ENCODE assay signal across 8 mouse cellular contexts in genomic region chr4:142071243-142071991, GRCm38 (mm10). TPM values are rescaled to one million over a fixed set of nuclear protein-coding genes. Genes with fewer than 3 reads are reported as not detected.
DNase-seq lines count a peak whose midpoint lies in the region; ATAC-seq and TF ChIP-seq lines count a peak whose summit lies in the region.

No protein-coding gene starts in this region.

- H3K4me3 ChIP-seq in hindbrain, embryonic 11.5 days (ENCODE audit: low read depth, low read length) = no peak overlapping the region
- H3K4me3 ChIP-seq in hindbrain, embryonic 14.5 days (replicated peaks; ENCODE audit: low read length) = no peak overlapping the region
- H3K4me3 ChIP-seq in ES-E14 (ENCODE audit: insufficient read depth in 1 of 2, low read depth in 1 of 2, low read length in 2 of 2, poor library complexity in 1 of 2, severe bottlenecking in 1 of 2) = peak overlapping the region in 1 of 2 experiments; percentile 30; a peak in 3 of 4 replicates
- H3K4me3 ChIP-seq in liver, embryonic 12.5 days = no peak overlapping the region

- H3K36me3 ChIP-seq in hindbrain, embryonic 11.5 days (ENCODE audit: control insufficient read depth, insufficient read depth, low read length) = no peaks in the 10 kb centered on the region
- no peaks in the 10 kb centered on the region for H3K36me3 ChIP-seq in hindbrain, embryonic 14.5 days (replicated peaks; ENCODE audit: control insufficient read depth, insufficient read depth)
- no peaks in the 10 kb centered on the region for H3K36me3 ChIP-seq in ES-E14 (ENCODE audit: control insufficient read depth, insufficient read depth, low read length, poor library complexity, severe bottlenecking)
- H3K36me3 ChIP-seq in liver, embryonic 12.5 days = no peaks in the 10 kb centered on the region

- H3K4me1 ChIP-seq in hindbrain, embryonic 11.5 days (replicated peaks; ENCODE audit: control insufficient read depth, insufficient read depth, low read length) = 0 out of 2 replicates have a peak, but pooled peaks cover 2% of the 10 kb centered on the region
- peaks cover 9% of the 10 kb centered on the region; the same call in 1 of the 2 replicates for H3K4me1 ChIP-seq in hindbrain, embryonic 14.5 days (replicated peaks; ENCODE audit: control insufficient read depth, insufficient read depth, low read length)
- H3K4me1 ChIP-seq in ES-E14 (ENCODE audit: control insufficient read depth in 2 of 2, insufficient read depth in 2 of 2, low read length in 2 of 2, poor library complexity in 1 of 2) = peaks cover 54 to 55% of the 10 kb centered on the region in 2 experiments
- H3K4me1 ChIP-seq in liver, embryonic 12.5 days = peaks cover 48% of the 10 kb centered on the region

- H3K27ac ChIP-seq in hindbrain, embryonic 11.5 days (ENCODE audit: low read depth, low read length) = no peak overlapping the region
- H3K27ac ChIP-seq in hindbrain, embryonic 14.5 days = no peak overlapping the region
- peak overlapping the region; percentile 97 for H3K27ac ChIP-seq in ES-E14 (ENCODE audit: insufficient read depth, low read depth, low read length, poor library complexity, severe bottlenecking)
- H3K27ac ChIP-seq in liver, embryonic 12.5 days = peak overlapping the region; percentile 53

- H3K9me3 ChIP-seq in hindbrain, embryonic 11.5 days (ENCODE audit: control insufficient read depth, low read length) = no peaks in the 10 kb centered on the region
- H3K9me3 ChIP-seq in hindbrain, embryonic 14.5 days (ENCODE audit: control insufficient read depth, low read length) = no peaks in the 10 kb centered on the region
- no peaks in the 10 kb centered on the region for H3K9me3 ChIP-seq in ES-E14 (ENCODE audit: control insufficient read depth, insufficient read depth, low read depth, low read length)
- no peaks in the 10 kb centered on the region for H3K9me3 ChIP-seq in liver, embryonic 12.5 days (replicated peaks)

- in situ Hi-C loops in ES-E14 (cut with MboI; ENCODE audit: low sequenced_read_pairs in 2 of 2, unreplicated experiment in 2 of 2) = no loop called here

- ATAC-seq in hindbrain, embryonic 11.5 days (ENCODE audit: low FRiP score) = no peak
- no peak for ATAC-seq in hindbrain, embryonic 14.5 days (ENCODE audit: low FRiP score)
- no peak for ATAC-seq in liver, embryonic 12.5 days
- ATAC-seq in inflammation-experienced regulatory T-cells, adult 6 months = no peak

- H3K9ac ChIP-seq in hindbrain, embryonic 11.5 days (ENCODE audit: low read depth, low read length) = no peak overlapping the region
- no peak overlapping the region for H3K9ac ChIP-seq in hindbrain, embryonic 14.5 days
- H3K9ac ChIP-seq in ES-E14 (ENCODE audit: insufficient read depth, low read depth, low read length, poor library complexity, severe bottlenecking) = peak overlapping the region; percentile 69
- no peak overlapping the region for H3K9ac ChIP-seq in liver, embryonic 12.5 days

- H3K27me3 ChIP-seq in hindbrain, embryonic 11.5 days (ENCODE audit: control insufficient read depth, insufficient read depth, low read length) = peaks cover 10% of the 10 kb centered on the region; the same call in 1 of the 2 replicates
- H3K27me3 ChIP-seq in hindbrain, embryonic 14.5 days (ENCODE audit: control insufficient read depth, insufficient read depth, low read length) = peaks cover 25% of the 10 kb centered on the region; the same call in 1 of the 2 replicates
- peaks cover 51% of the 10 kb centered on the region for H3K27me3 ChIP-seq in liver, embryonic 12.5 days (replicated peaks)

- peak; percentile 47 for DNase-seq in hindbrain, embryonic 11.5 days (ENCODE audit: low spot score)
- DNase-seq in hindbrain, embryonic 14.5 days (ENCODE audit: low spot score) = no peak
- DNase-seq in ES-E14 (ENCODE audit: low read depth, low spot score) = no peak
- DNase-seq in embryo, embryonic 11 days = peak; percentile 83
- DNase-seq in spleen, postnatal 10 days (ENCODE audit: low spot score in 2 of 2) = no peak
- DNase-seq in thymus, postnatal 14 days = no peak

- no peak overlapping the region for H3K4me2 ChIP-seq in hindbrain, embryonic 11.5 days (replicated peaks; ENCODE audit: low read depth, low read length)
- H3K4me2 ChIP-seq in hindbrain, embryonic 14.5 days (replicated peaks) = no peak overlapping the region
- H3K4me2 ChIP-seq in liver, embryonic 12.5 days = no peak overlapping the region

- 7% methylated on average over 18 of the region's 18 CpGs for WGBS in hindbrain, embryonic 11.5 days
- 13% methylated on average over 18 of the region's 18 CpGs for WGBS in hindbrain, embryonic 14.5 days
- WGBS in liver, embryonic 12.5 days (ENCODE audit: insufficient replicate concordance) = 16% methylated on average over 18 of the region's 18 CpGs

TF ChIP-seq in ES-E14, 5 proteins besides CTCF, POLR2A, EP300 and RAD21:
- TF ChIP-seq MAFK (IDR thresholded peaks at IDR 0.05; ENCODE audit: insufficient read depth, low read depth, low read length) (peak; percentile 30; the same call in 1 of the 2 replicates), CHD2 (IDR thresholded peaks at IDR 0.05; ENCODE audit: low read depth, low read length) (no peak)
TF ChIP-seq in ES-E14: peak in this region for 1.

RNA-seq across cellular contexts. Expression of gene Tmem51, which starts 12.7 kb away (rescaled TPM):
- polyA plus RNA-seq in hindbrain, embryonic 11.5 days (2014; fragmentation: Nextera tagmentation; extraction: Ambion mirVana) = 7.3 and 8.1 TPM in 2 replicates
- polyA plus RNA-seq in hindbrain, embryonic 14.5 days (2014; fragmentation: Nextera tagmentation; extraction: Ambion mirVana) = 6.5 and 6.6 TPM in 2 replicates
- 13.6 and 24.0 TPM in 2 replicates for total RNA-seq in ES-E14 (2012; rRNA removed)
- 14.0 and 15.5 TPM in 2 replicates for polyA plus RNA-seq in liver, embryonic 12.5 days (2016; fragmentation: Nextera tagmentation; extraction: Ambion mirVana)
- 1 to 10 TPM in 1 of 3 experiments, under 1 TPM in 2; 0.17 to 1.4 (median 0.50) TPM for polyA plus RNA-seq in inflammation-experienced regulatory T-cells, adult 6 months (2017; shearing (Covaris generic))

RNA-seq across cellular contexts. Expression of gene Fhad1, which starts 56.5 kb away (rescaled TPM):
- polyA plus RNA-seq in hindbrain, embryonic 11.5 days (2014; fragmentation: Nextera tagmentation; extraction: Ambion mirVana) = 3.5 and 4.0 TPM in 2 replicates
- polyA plus RNA-seq in hindbrain, embryonic 14.5 days (2014; fragmentation: Nextera tagmentation; extraction: Ambion mirVana) = 3.6 and 5.4 TPM in 2 replicates
- total RNA-seq in ES-E14 (2012; rRNA removed) = 0.49 and 0.74 TPM in 2 replicates
- 0.61 and 0.96 TPM in 2 replicates for polyA plus RNA-seq in liver, embryonic 12.5 days (2016; fragmentation: Nextera tagmentation; extraction: Ambion mirVana)
- 1 to 10 TPM in 2 of 3 experiments, not detected in 1; 2.2 to 2.6 TPM for polyA plus RNA-seq in inflammation-experienced regulatory T-cells, adult 6 months (2017; shearing (Covaris generic))

Comparison
In these comparisons a context has a peak if more than half of its experiments do, and no peak if none do; other contexts are left out.
1. DNase-seq: peak in hindbrain, embryonic 11.5 days (single experiment) and embryo, embryonic 11 days (single experiment); none in hindbrain, embryonic 14.5 days (single experiment), ES-E14 (single experiment), spleen, postnatal 10 days (0 of 2) and thymus, postnatal 14 days (single experiment).
2. H3K27ac ChIP-seq: peak in ES-E14 (single experiment) and liver, embryonic 12.5 days (single experiment); none in hindbrain, embryonic 11.5 days (single experiment) and hindbrain, embryonic 14.5 days (single experiment).